Mouse (Mus musculus) embryonic fibroblast, embryonic 13.5 days (primary cell): ENCODE data around the gene Gm49354.

Experiments used
- CTCF ChIP-seq: IDR thresholded peaks from 2 replicates; pipeline ENCODE4 v1.5.1; 2011; ENCODE audit warnings: mild to moderate bottlenecking, control low read depth, low read length, moderate library complexity, borderline replicate concordance; ENCODE audit not compliant: insufficient read depth
- POLR2A ChIP-seq: IDR thresholded peaks from 2 replicates; pipeline ENCODE4 v1.6.1; 2011; ENCODE audit warnings: low read depth, mild to moderate bottlenecking, control low read depth, low read length, moderate library complexity

GRCm38 (mm10) chr13:59795807-59796465, 13.9 kb upstream of the Gm49354 start:
- TF ChIP-seq POLR2A, result no peak
- TF ChIP-seq CTCF, result no peak
